Mouse (Mus musculus) lung, embryonic 14.5 days (tissue): ENCODE results near the gene Mmp9. TPM values are rescaled to one million over a fixed set of nuclear protein-coding genes. Genes with fewer than 3 reads are reported as not detected.

Source experiments
- ATAC-seq: fragments of 200-750 bp; cut with Nextera tagmentation; 2 replicates; pipeline ENCODE4 v1.8.0; 2017; ENCODE audit warnings: mild to moderate bottlenecking, moderate TSS enrichment, moderate library complexity; ENCODE audit not compliant: insufficient read depth
- DNase-seq: peaks from one replicate; pipeline ENCODE4 v3.0.0-alpha.2; 2015
- H3K27ac ChIP-seq: fragments of 300-500 bp; sonication (generic); 2 replicates; pipeline ENCODE4 v1.5.1; 2014; ENCODE audit warnings: low read depth, mild to moderate bottlenecking, moderate library complexity
- H3K27me3 ChIP-seq: fragments of 300-500 bp; sonication (generic); 2 replicates; pipeline ENCODE4 v1.6.1; 2014; ENCODE audit warnings: low read length, control low read depth; ENCODE audit not compliant: insufficient read depth
- H3K36me3 ChIP-seq: fragments of 300-500 bp; sonication (generic); 2 replicates; pipeline ENCODE4 v1.6.1; 2014; ENCODE audit warnings: control low read depth; ENCODE audit not compliant: insufficient read depth
- H3K4me1 ChIP-seq: fragments of 300-500 bp; sonication (generic); 2 replicates; pipeline ENCODE4 v1.6.1; 2014; ENCODE audit warnings: antibody characterized with exemption, control low read depth; ENCODE audit not compliant: insufficient read depth
- H3K4me2 ChIP-seq: fragments of 300-500 bp; sonication (generic); 2 replicates; pipeline ENCODE4 v1.6.1; 2014; ENCODE audit warnings: mild to moderate bottlenecking
- H3K4me3 ChIP-seq: fragments of 300-500 bp; sonication (generic); 2 replicates; pipeline ENCODE4 v1.5.1; 2014; ENCODE audit warnings: low read depth, low read length
- H3K9ac ChIP-seq: fragments of 300-500 bp; sonication (generic); 2 replicates; pipeline ENCODE4 v1.6.1; 2014
- H3K9me3 ChIP-seq: fragments of 300-500 bp; sonication (generic); 2 replicates; pipeline ENCODE4 v1.6.1; 2016; ENCODE audit warnings: low read depth, low read length, control low read depth
- CTCF ChIP-seq: IDR thresholded peaks from 2 replicates; pipeline ENCODE4 v1.5.1; 2016; ENCODE audit warnings: antibody characterized with exemption, low read depth
- WGBS: fragments of 180-500 bp; shearing (Covaris S2); extraction: QIAGEN DNeasy Blood & Tissue Kit; methylation state at CpG from one replicate; pipeline ENCODE4 v1.1.7; 2014; 5-methylcytosine and 5-hydroxymethylcytosine counted together
- polyA plus RNA-seq: library from polyadenylated mRNA; unstranded; fragments of >200 nt; fragmentation: Nextera tagmentation; extraction: Ambion mirVana; gene quantifications from 2 replicates; pipeline ENCODE4 v1.2.1, GENCODE M21; 2014

The Mmp9 gene
- polyA plus RNA-seq, 1 experiment from 2014 or later, result 0.25 TPM

- no peak for TF ChIP-seq CTCF
- Histone ChIP-seq H3K27ac (no peak overlapping the region), H3K27me3 (no peaks in the 10 kb centered on the region), H3K4me3 (no peak overlapping the region), H3K4me2 (no peak overlapping the region), H3K4me1 (no peaks in the 10 kb centered on the region), H3K9me3 (no peaks in the 10 kb centered on the region), H3K9ac (no peak overlapping the region), H3K36me3 (no peaks in the 10 kb centered on the region)
- DNase-seq (no peak), ATAC-seq (no peak)
- WGBS, result 54% methylated on average over 14 of the region's 14 CpGs
Observed at GRCm38 (mm10) chr2:164986371-164987027, 45.9 kb downstream of the Mmp9 start.

GRCm38 (mm10) chr2:164988777-164989176 lies 48.2 kb downstream of the Mmp9 start:
- Histone ChIP-seq H3K4me1 (no peaks in the 10 kb centered on the region), H3K9ac (no peak overlapping the region)
- TF ChIP-seq CTCF, result no peak

GRCm38 (mm10) chr2:164991111-164991510 lies 50.5 kb downstream of the Mmp9 start:
- Histone ChIP-seq H3K9ac (no peak overlapping the region), H3K36me3 (no peaks in the 10 kb centered on the region), H3K9me3 (no peaks in the 10 kb centered on the region), H3K4me3 (no peak overlapping the region), H3K4me2 (no peak overlapping the region), H3K27ac (no peak overlapping the region), H3K4me1 (no peaks in the 10 kb centered on the region), H3K27me3 (peaks cover 7% of the 10 kb centered on the region; the same call in 1 of the 2 replicates)
- 73% methylated on average over 3 of the region's 3 CpGs for WGBS
- no peak for TF ChIP-seq CTCF
- ATAC-seq, result no peak
- no peak for DNase-seq

More at GRCm38 (mm10) chr2:164988777-164989176, 48.2 kb downstream of the Mmp9 start:
- DNase-seq (no peak), ATAC-seq (no peak)
- H3K27me3 ChIP-seq, result no peaks in the 10 kb centered on the region
- WGBS, result 57% methylated on average over 13 of the region's 13 CpGs
- peak overlapping the region; percentile 3; the same call in 1 of the 2 replicates for H3K4me2 ChIP-seq
- H3K4me3 ChIP-seq, result no peak overlapping the region
- H3K36me3 ChIP-seq, result no peaks in the 10 kb centered on the region
- H3K9me3 ChIP-seq, result no peaks in the 10 kb centered on the region
- no peak overlapping the region for H3K27ac ChIP-seq

GRCm38 (mm10) chr2:164991808-164992207 lies 51.2 kb downstream of the Mmp9 start:
- H3K27me3 ChIP-seq, result peaks cover 14% of the 10 kb centered on the region; the same call in 1 of the 2 replicates
- H3K9me3 ChIP-seq, result no peaks in the 10 kb centered on the region
- no peak for ATAC-seq
- H3K36me3 ChIP-seq, result no peaks in the 10 kb centered on the region
- no peak overlapping the region for H3K4me2 ChIP-seq
- no peak for TF ChIP-seq CTCF
- no peak overlapping the region for H3K27ac ChIP-seq
- no peak for DNase-seq
- no peaks in the 10 kb centered on the region for H3K4me1 ChIP-seq
- WGBS, result 19% methylated on average over 10 of the region's 10 CpGs
- H3K4me3 ChIP-seq, result no peak overlapping the region
- no peak overlapping the region for H3K9ac ChIP-seq

GRCm38 (mm10) chr2:164994156-164994555 lies 53.6 kb downstream of the Mmp9 start:
- Histone ChIP-seq H3K4me3 (no peak overlapping the region), H3K36me3 (peaks cover 4% of the 10 kb centered on the region; the same call in 1 of the 2 replicates), H3K27ac (no peak overlapping the region), H3K9ac (no peak overlapping the region), H3K9me3 (no peaks in the 10 kb centered on the region), H3K4me2 (no peak overlapping the region), H3K4me1 (peaks cover 7% of the 10 kb centered on the region; the same call in 1 of the 2 replicates), H3K27me3 (peaks cover 37% of the 10 kb centered on the region)
- 81% methylated on average over 11 of the region's 11 CpGs for WGBS
- no peak for TF ChIP-seq CTCF
- no peak for DNase-seq
- ATAC-seq, result no peak

- no peak overlapping the region for H3K27ac ChIP-seq
- WGBS, result 52% methylated on average over 21 of the region's 21 CpGs
- DNase-seq, result no peak
Observed at GRCm38 (mm10) chr2:164994659-164995428, 54.3 kb downstream of the Mmp9 start.

GRCm38 (mm10) chr2:164995976-164996375 lies 55.4 kb downstream of the Mmp9 start:
- Histone ChIP-seq H3K4me2 (no peak overlapping the region), H3K9ac (no peak overlapping the region), H3K9me3 (no peaks in the 10 kb centered on the region), H3K27me3 (peaks cover 37% of the 10 kb centered on the region), H3K36me3 (peaks cover 22% of the 10 kb centered on the region), H3K4me3 (no peak overlapping the region), H3K27ac (no peak overlapping the region), H3K4me1 (peaks cover 7% of the 10 kb centered on the region; the same call in 1 of the 2 replicates)
- TF ChIP-seq CTCF, result no peak
- ATAC-seq (no peak), DNase-seq (no peak)
- WGBS, result 70% methylated on average over 11 of the region's 11 CpGs

More at GRCm38 (mm10) chr2:164994659-164995428, 54.3 kb downstream of the Mmp9 start:
- no peaks in the 10 kb centered on the region for H3K9me3 ChIP-seq
- no peak for ATAC-seq
- no peak overlapping the region for H3K4me3 ChIP-seq
- H3K36me3 ChIP-seq, result peaks cover 10% of the 10 kb centered on the region
- H3K4me2 ChIP-seq, result no peak overlapping the region
- H3K9ac ChIP-seq, result no peak overlapping the region
- peaks cover 37% of the 10 kb centered on the region for H3K27me3 ChIP-seq
- no peak for TF ChIP-seq CTCF
- peaks cover 7% of the 10 kb centered on the region; the same call in 1 of the 2 replicates for H3K4me1 ChIP-seq
